In genomic region chr6:5005491-5006275, GRCm38 (mm10) we compare ENCODE assay signal across 8 mouse cellular contexts.
A peak's percentile ranks its signal among the peaks of the same experiment; 100 is the strongest.
DNase-seq lines count a peak whose midpoint lies in the region; ATAC-seq and TF ChIP-seq lines count a peak whose summit lies in the region.

No protein-coding gene starts in this region.

- H3K9me3 ChIP-seq in lung, embryonic 14.5 days (ENCODE audit: low read depth, low read length), result no peaks in the 10 kb centered on the region
- no peaks in the 10 kb centered on the region for H3K9me3 ChIP-seq in heart, embryonic 16.5 days (replicated peaks; ENCODE audit: control insufficient read depth, low read length)
- H3K9me3 ChIP-seq in midbrain, embryonic 15.5 days, result no peaks in the 10 kb centered on the region

- ATAC-seq in lung, embryonic 14.5 days (ENCODE audit: insufficient read depth), result peak; percentile 73; the same call in 1 of the 2 replicates
- ATAC-seq in heart, embryonic 16.5 days (replicated peaks; ENCODE audit: extremely low read depth, insufficient read depth, low FRiP score), result peak; percentile 87
- 0 out of 2 replicates have a peak, but pooled peaks have one; percentile 51 for ATAC-seq in midbrain, embryonic 15.5 days (replicated peaks)
- no peak for ATAC-seq in inflammation-experienced regulatory T-cells, adult 6 months

- H3K36me3 ChIP-seq in lung, embryonic 14.5 days (ENCODE audit: insufficient read depth), result no peaks in the 10 kb centered on the region
- no peaks in the 10 kb centered on the region for H3K36me3 ChIP-seq in heart, embryonic 16.5 days (ENCODE audit: control insufficient read depth, insufficient read depth)
- no peaks in the 10 kb centered on the region for H3K36me3 ChIP-seq in midbrain, embryonic 15.5 days (replicated peaks)

- H3K9ac ChIP-seq in lung, embryonic 14.5 days, result no peak overlapping the region; the same call in 1 of the 2 replicates
- no peak overlapping the region for H3K9ac ChIP-seq in heart, embryonic 16.5 days (ENCODE audit: low read length)
- no peak overlapping the region for H3K9ac ChIP-seq in midbrain, embryonic 15.5 days

- 32% methylated on average over 22 of the region's 22 CpGs for WGBS in lung, embryonic 14.5 days
- WGBS in heart, embryonic 16.5 days, result 33% methylated on average over 22 of the region's 22 CpGs
- 57% methylated on average over 22 of the region's 22 CpGs for WGBS in midbrain, embryonic 15.5 days

- DNase-seq in lung, embryonic 14.5 days, result peak; percentile 42
- no peak for DNase-seq in lung, postnatal 36 days
- peak; percentile 87 for DNase-seq in cerebellum, adult 11-12 months
- no peak for DNase-seq in natural killer cell, adult 2 months (ENCODE audit: low spot score in 2 of 2)
- no peak for DNase-seq in spleen, adult 18-20 months

- no peaks in the 10 kb centered on the region for H3K27me3 ChIP-seq in lung, embryonic 14.5 days (ENCODE audit: insufficient read depth, low read length)
- no peaks in the 10 kb centered on the region for H3K27me3 ChIP-seq in heart, embryonic 16.5 days (ENCODE audit: control insufficient read depth, insufficient read depth, low read length)
- H3K27me3 ChIP-seq in midbrain, embryonic 15.5 days (replicated peaks), result no peaks in the 10 kb centered on the region

- H3K4me2 ChIP-seq in lung, embryonic 14.5 days, result peak overlapping the region; percentile 41; the same call in 1 of the 2 replicates
- H3K4me2 ChIP-seq in heart, embryonic 16.5 days (ENCODE audit: low read depth, low read length), result peak overlapping the region; percentile 60
- no peak overlapping the region for H3K4me2 ChIP-seq in midbrain, embryonic 15.5 days

- H3K27ac ChIP-seq in lung, embryonic 14.5 days (ENCODE audit: low read depth), result peak overlapping the region; percentile 37; the same call in 1 of the 2 replicates
- peak overlapping the region; percentile 72 for H3K27ac ChIP-seq in heart, embryonic 16.5 days (ENCODE audit: low read length)
- no peak overlapping the region for H3K27ac ChIP-seq in midbrain, embryonic 15.5 days

- 0 out of 2 replicates have a peak, but pooled peaks cover 4% of the 10 kb centered on the region for H3K4me1 ChIP-seq in lung, embryonic 14.5 days (ENCODE audit: insufficient read depth)
- H3K4me1 ChIP-seq in heart, embryonic 16.5 days (ENCODE audit: control insufficient read depth, insufficient read depth, low read length), result peaks cover 12% of the 10 kb centered on the region; the same call in 1 of the 2 replicates
- H3K4me1 ChIP-seq in midbrain, embryonic 15.5 days, result no peaks in the 10 kb centered on the region

- H3K4me3 ChIP-seq in lung, embryonic 14.5 days (ENCODE audit: low read depth, low read length), result no peak overlapping the region
- H3K4me3 ChIP-seq in heart, embryonic 16.5 days (ENCODE audit: low read length), result peak overlapping the region; percentile 32; the same call in 1 of the 2 replicates
- H3K4me3 ChIP-seq in midbrain, embryonic 15.5 days, result no peak overlapping the region

- no peak for TF ChIP-seq CTCF in lung, embryonic 14.5 days (IDR thresholded peaks at IDR 0.05; ENCODE audit: low read depth)

Comparison
In these comparisons a context has a peak if more than half of its experiments do, and no peak if none do; other contexts are left out.
1. DNase-seq: peak in lung, embryonic 14.5 days (single experiment) and cerebellum, adult 11-12 months (single experiment); none in lung, postnatal 36 days (single experiment), natural killer cell, adult 2 months (0 of 2) and spleen, adult 18-20 months (0 of 2).